Mouse (Mus musculus) hindbrain, embryonic 12.5 days (tissue): ENCODE measurements at regions not wholly inside any gene's neighbourhood (a gene's known extent, or its start where the extent isn't known, plus 50 kb on each side); places are given as distances from the start of the nearest gene placed in this dataset.
"Not testable (repeated sequence)": the region's sequence is repeated elsewhere in the genome, so short reads cannot be mapped to it uniquely, and the experiment has no call there.

Source experiments
- ATAC-seq: fragments of 200-750 bp; cut with Nextera tagmentation; 2 replicates; pipeline ENCODE4 v1.8.0; 2017; ENCODE audit warnings: moderate TSS enrichment; ENCODE audit not compliant: low FRiP score
- H3K27ac ChIP-seq: fragments of 300-500 bp; sonication (generic); 2 replicates; pipeline ENCODE4 v1.5.1; 2016; ENCODE audit warnings: mild to moderate bottlenecking
- H3K27me3 ChIP-seq: fragments of 300-500 bp; sonication (generic); 2 replicates; pipeline ENCODE4 v1.6.1; 2016; ENCODE audit warnings: mild to moderate bottlenecking
- H3K36me3 ChIP-seq: fragments of 300-500 bp; sonication (generic); 2 replicates; pipeline ENCODE4 v1.6.1; 2016; ENCODE audit warnings: mild to moderate bottlenecking
- H3K4me1 ChIP-seq: fragments of 300-500 bp; sonication (generic); 2 replicates; pipeline ENCODE4 v1.6.1; 2016
- H3K4me2 ChIP-seq: fragments of 300-500 bp; sonication (generic); replicated peaks from 2 replicates; pipeline ENCODE4 v1.6.1; 2016; ENCODE audit warnings: mild to moderate bottlenecking
- H3K4me3 ChIP-seq: fragments of 300-500 bp; sonication (generic); 2 replicates; pipeline ENCODE4 v1.5.1; 2016; ENCODE audit warnings: mild to moderate bottlenecking
- H3K9ac ChIP-seq: fragments of 300-500 bp; sonication (generic); 2 replicates; pipeline ENCODE4 v1.6.1; 2016; ENCODE audit warnings: mild to moderate bottlenecking, moderate library complexity
- H3K9me3 ChIP-seq: fragments of 300-500 bp; sonication (generic); replicated peaks from 2 replicates; pipeline ENCODE4 v1.6.1; 2016; ENCODE audit warnings: mild to moderate bottlenecking
- WGBS: fragments of 180-500 bp; shearing (Covaris S2); methylation state at CpG from one replicate; pipeline ENCODE4 v1.1.7; 2016; 5-methylcytosine and 5-hydroxymethylcytosine counted together

DNA sequence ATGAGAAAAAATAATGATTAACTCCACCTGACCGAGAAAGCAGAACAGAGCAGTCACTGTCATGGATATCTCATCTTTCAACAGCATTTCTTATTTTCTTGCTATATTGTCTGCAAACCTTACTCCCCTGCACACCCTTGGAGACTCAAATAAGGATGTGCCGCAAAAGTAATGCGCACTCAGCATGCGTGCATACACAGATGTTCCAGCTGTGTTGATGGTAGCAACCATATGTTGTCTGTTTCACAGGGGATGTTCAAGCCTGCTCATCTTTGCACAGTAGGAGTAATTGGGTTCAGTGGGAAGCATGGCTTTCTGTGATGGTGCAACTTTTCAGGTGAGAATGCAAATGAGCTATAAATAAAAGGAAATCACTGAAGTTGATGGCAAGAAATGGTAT, 1182.9 kb upstream of the Manea start:
- no peak overlapping the region for H3K4me3 ChIP-seq
- H3K27me3 ChIP-seq, result no peaks in the 10 kb centered on the region
- H3K9me3 ChIP-seq, result no peaks in the 10 kb centered on the region
- no peaks in the 10 kb centered on the region for H3K36me3 ChIP-seq
- no peak overlapping the region for H3K27ac ChIP-seq
- no peaks in the 10 kb centered on the region for H3K4me1 ChIP-seq
- no peak overlapping the region for H3K9ac ChIP-seq
- no peak overlapping the region for H3K4me2 ChIP-seq
- no peak for ATAC-seq
- 81% methylated on average over 4 of the region's 4 CpGs for WGBS

- H3K9me3 ChIP-seq, result no peaks in the 10 kb centered on the region
- no peak for ATAC-seq
- H3K4me1 ChIP-seq, result no peaks in the 10 kb centered on the region
- WGBS, result 89% methylated on average over 4 of the region's 4 CpGs
- no peak overlapping the region for H3K4me2 ChIP-seq
- H3K36me3 ChIP-seq, result no peaks in the 10 kb centered on the region
- H3K27me3 ChIP-seq, result no peaks in the 10 kb centered on the region
- no peak overlapping the region for H3K9ac ChIP-seq
- H3K27ac ChIP-seq, result no peak overlapping the region
- H3K4me3 ChIP-seq, result no peak overlapping the region
Observed at GRCm38 (mm10) chr4:27520295-27520694, 1173.6 kb upstream of the Manea start.

- 0 out of 2 replicates have a peak overlapping the region, but pooled peaks have one; percentile 23 for H3K27ac ChIP-seq
- H3K9me3 ChIP-seq, result no peaks in the 10 kb centered on the region
- WGBS, result 58% methylated on average over 14 of the region's 14 CpGs
- ATAC-seq, result peak; percentile 89
- H3K4me2 ChIP-seq, result peak overlapping the region; percentile 8; the same call in 1 of the 2 replicates
- no peak overlapping the region for H3K9ac ChIP-seq
- H3K4me1 ChIP-seq, result 0 out of 2 replicates have a peak, but pooled peaks cover 3% of the 10 kb centered on the region
- H3K36me3 ChIP-seq, result no peaks in the 10 kb centered on the region
- H3K4me3 ChIP-seq, result no peak overlapping the region
- H3K27me3 ChIP-seq, result no peaks in the 10 kb centered on the region
Observed at GRCm38 (mm10) chr4:27504829-27505804, 1158.4 kb upstream of the Manea start.

GRCm38 (mm10) chr4:27497926-27498325, 1151.2 kb upstream of the Manea start:
- no peaks in the 10 kb centered on the region for H3K9me3 ChIP-seq
- no peak overlapping the region for H3K9ac ChIP-seq
- H3K27me3 ChIP-seq, result no peaks in the 10 kb centered on the region
- no peaks in the 10 kb centered on the region for H3K4me1 ChIP-seq
- no peak overlapping the region for H3K4me2 ChIP-seq
- no peak for ATAC-seq
- no peak overlapping the region for H3K4me3 ChIP-seq
- WGBS, result 83% methylated on average over 1 of the region's 1 CpGs
- no peak overlapping the region for H3K27ac ChIP-seq
- no peaks in the 10 kb centered on the region for H3K36me3 ChIP-seq

DNA sequence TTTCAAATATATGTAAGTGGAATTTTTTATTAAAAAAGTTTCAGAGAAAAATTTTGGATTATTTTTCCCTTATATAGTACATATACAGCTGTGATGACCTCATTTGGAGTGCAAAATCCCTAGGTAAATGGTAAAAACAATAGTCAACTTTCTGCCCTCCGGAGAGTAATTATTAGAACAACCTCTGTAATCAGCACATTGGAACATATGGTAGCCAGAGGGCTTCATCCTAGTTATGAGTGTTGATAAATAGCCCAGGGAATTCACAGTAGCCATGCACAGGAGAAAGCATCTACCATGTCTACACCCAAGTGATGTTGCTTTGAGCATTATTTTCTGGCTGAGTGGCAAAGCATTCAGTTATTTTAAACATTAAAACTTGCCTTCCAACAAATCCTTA, 1150.6 kb upstream of the Manea start:
- no peaks in the 10 kb centered on the region for H3K9me3 ChIP-seq
- WGBS, result 84% methylated on average over 1 of the region's 1 CpGs

DNA sequence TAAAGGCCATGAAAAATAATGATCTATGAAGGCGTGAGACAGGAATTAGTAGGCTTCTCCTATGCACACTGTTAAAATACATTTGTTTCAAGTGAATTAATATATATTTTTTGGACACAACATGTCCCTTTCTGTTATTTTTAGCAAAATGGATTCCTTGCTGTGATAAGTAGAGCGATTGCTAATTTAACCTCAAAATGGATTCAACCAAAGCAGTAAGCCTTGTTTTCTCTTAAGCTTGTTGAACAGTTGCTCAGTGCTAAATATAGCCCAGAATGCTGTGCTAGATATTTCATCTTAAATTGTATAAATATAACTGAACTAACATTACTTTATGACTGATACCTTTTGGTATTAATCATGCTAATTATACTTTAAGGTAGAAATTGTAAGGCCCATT, 1144.6 kb upstream of the Manea start:
- Histone ChIP-seq H3K27me3 (no peaks in the 10 kb centered on the region), H3K4me1 (no peaks in the 10 kb centered on the region), H3K4me3 (no peak overlapping the region), H3K36me3 (no peaks in the 10 kb centered on the region), H3K27ac (no peak overlapping the region), H3K9ac (no peak overlapping the region), H3K4me2 (no peak overlapping the region), H3K9me3 (no peaks in the 10 kb centered on the region)
- WGBS, result 92% methylated on average over 2 of the region's 2 CpGs
- ATAC-seq, result no peak

More for the DNA sequence above, 1150.6 kb upstream of the Manea start:
- ATAC-seq, result no peak
- H3K4me2 ChIP-seq, result no peak overlapping the region
- no peak overlapping the region for H3K9ac ChIP-seq
- H3K4me1 ChIP-seq, result no peaks in the 10 kb centered on the region
- no peaks in the 10 kb centered on the region for H3K27me3 ChIP-seq
- no peak overlapping the region for H3K27ac ChIP-seq
- no peaks in the 10 kb centered on the region for H3K36me3 ChIP-seq
- no peak overlapping the region for H3K4me3 ChIP-seq

DNA sequence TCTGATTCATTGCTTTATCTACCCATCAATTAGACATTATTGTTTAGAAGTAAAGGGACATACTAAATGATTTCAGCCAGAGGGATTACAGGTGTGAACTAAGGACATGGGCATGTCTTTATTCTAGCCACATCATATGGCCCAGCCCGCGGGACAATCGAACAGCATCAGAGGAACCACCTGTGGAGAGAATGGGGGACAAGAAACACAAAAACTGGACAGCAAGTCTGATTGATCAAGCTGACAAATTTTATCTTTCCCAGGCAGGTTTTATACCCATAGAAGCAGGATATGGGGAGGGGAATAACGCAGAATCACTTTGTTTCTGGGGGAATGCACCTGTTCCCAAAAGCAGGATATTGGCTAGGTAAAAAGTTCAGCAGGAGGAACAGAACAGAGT, 1103.2 kb upstream of the Manea start:
- no peaks in the 10 kb centered on the region for H3K36me3 ChIP-seq
- H3K27ac ChIP-seq, result no peak overlapping the region
- no peak overlapping the region for H3K4me2 ChIP-seq
- no peaks in the 10 kb centered on the region for H3K4me1 ChIP-seq
- H3K27me3 ChIP-seq, result no peaks in the 10 kb centered on the region
- no peak overlapping the region for H3K4me3 ChIP-seq
- H3K9ac ChIP-seq, result no peak overlapping the region
- no peaks in the 10 kb centered on the region for H3K9me3 ChIP-seq
- 93% methylated on average over 4 of the region's 4 CpGs for WGBS
- no peak for ATAC-seq

- Histone ChIP-seq H3K4me1 (no peaks in the 10 kb centered on the region), H3K36me3 (no peaks in the 10 kb centered on the region), H3K27ac (no peak overlapping the region), H3K4me2 (no peak overlapping the region), H3K9me3 (no peaks in the 10 kb centered on the region), H3K27me3 (no peaks in the 10 kb centered on the region), H3K4me3 (no peak overlapping the region), H3K9ac (no peak overlapping the region)
- WGBS, result 93% methylated on average over 2 of the region's 2 CpGs
- ATAC-seq, result no peak
Observed at GRCm38 (mm10) chr4:27446310-27446709, 1099.6 kb upstream of the Manea start.

- no peaks in the 10 kb centered on the region for H3K4me1 ChIP-seq
- H3K36me3 ChIP-seq, result no peaks in the 10 kb centered on the region
- no peaks in the 10 kb centered on the region for H3K9me3 ChIP-seq
- no peak overlapping the region for H3K9ac ChIP-seq
- no peaks in the 10 kb centered on the region for H3K27me3 ChIP-seq
- ATAC-seq, result peak; percentile 50; the same call in 1 of the 2 replicates
- WGBS, result 59% methylated on average over 5 of the region's 5 CpGs
- no peak overlapping the region for H3K27ac ChIP-seq
- H3K4me2 ChIP-seq, result no peak overlapping the region
- H3K4me3 ChIP-seq, result no peak overlapping the region
Observed at GRCm38 (mm10) chr4:27429210-27429789, 1082.6 kb upstream of the Manea start.

DNA sequence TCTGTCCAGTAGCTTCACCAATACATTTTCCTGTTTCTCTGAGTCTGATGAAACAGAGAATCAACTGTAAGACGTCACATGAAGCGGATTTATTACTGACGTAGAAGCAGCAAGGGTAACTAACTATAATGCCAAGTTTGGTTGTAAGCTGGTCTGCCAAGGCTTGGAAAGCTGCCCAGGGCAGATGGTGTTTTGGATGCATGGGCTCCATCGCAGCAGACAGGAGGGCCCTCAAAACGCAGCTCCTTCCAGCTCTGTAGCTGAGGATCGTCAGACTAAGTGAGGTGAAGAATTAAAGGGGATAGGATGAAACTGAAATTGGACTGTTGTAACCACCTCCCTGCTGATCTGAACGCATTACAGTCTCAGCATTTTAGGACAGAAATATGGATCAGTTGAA, 1079.2 kb upstream of the Manea start:
- WGBS, result 91% methylated on average over 7 of the region's 7 CpGs
- Histone ChIP-seq H3K4me1 (no peaks in the 10 kb centered on the region), H3K36me3 (no peaks in the 10 kb centered on the region), H3K9ac (no peak overlapping the region), H3K9me3 (no peaks in the 10 kb centered on the region), H3K27ac (no peak overlapping the region), H3K27me3 (no peaks in the 10 kb centered on the region), H3K4me2 (no peak overlapping the region), H3K4me3 (no peak overlapping the region)
- ATAC-seq, result no peak

DNA sequence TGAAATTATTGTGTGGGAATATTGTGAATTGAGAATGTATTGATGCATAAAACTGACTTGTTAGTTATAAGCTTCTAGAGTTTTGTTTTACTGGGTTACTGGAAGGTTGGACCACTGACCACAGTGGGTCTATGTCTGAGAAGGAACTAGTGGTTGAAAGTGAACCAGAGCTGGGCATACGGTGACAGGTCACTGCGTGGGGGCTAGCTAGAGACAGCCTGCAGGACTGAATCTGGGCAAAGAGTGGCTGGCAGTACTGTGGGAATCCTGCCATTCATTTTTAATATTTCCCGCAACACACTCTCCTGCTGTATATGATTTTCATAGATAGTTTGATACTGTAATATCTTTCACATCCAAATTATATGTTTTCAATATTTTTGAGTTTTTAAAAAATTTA, 1077.2 kb upstream of the Manea start:
- Histone ChIP-seq H3K9ac (no peak overlapping the region), H3K36me3 (no peaks in the 10 kb centered on the region), H3K4me2 (no peak overlapping the region), H3K27ac (no peak overlapping the region), H3K4me3 (no peak overlapping the region), H3K27me3 (no peaks in the 10 kb centered on the region), H3K4me1 (no peaks in the 10 kb centered on the region), H3K9me3 (no peaks in the 10 kb centered on the region)
- ATAC-seq, result no peak
- 89% methylated on average over 3 of the region's 3 CpGs for WGBS

GRCm38 (mm10) chr4:27418517-27418916, 1071.8 kb upstream of the Manea start:
- Histone ChIP-seq H3K9ac (no peak overlapping the region), H3K27ac (no peak overlapping the region), H3K36me3 (no peaks in the 10 kb centered on the region), H3K4me2 (no peak overlapping the region), H3K9me3 (no peaks in the 10 kb centered on the region), H3K4me1 (no peaks in the 10 kb centered on the region), H3K27me3 (no peaks in the 10 kb centered on the region), H3K4me3 (no peak overlapping the region)
- WGBS, result 75% methylated on average over 2 of the region's 2 CpGs
- no peak for ATAC-seq

GRCm38 (mm10) chr4:27384941-27385340, 1038.2 kb upstream of the Manea start:
- ATAC-seq, H3K4me3 ChIP-seq, H3K27ac ChIP-seq, H3K36me3 ChIP-seq, H3K4me1 ChIP-seq, H3K4me2 ChIP-seq, H3K9ac ChIP-seq, H3K9me3 ChIP-seq, H3K27me3 ChIP-seq: not testable (repeated sequence)
- WGBS, result 91% methylated on average over 5 of the region's 5 CpGs
